Mouse (Mus musculus): Measurements from ENCODE around the gene Slc2a2. TPM values are rescaled to one million over a fixed set of nuclear protein-coding genes. Genes with fewer than 3 reads are reported as not detected.

The Slc2a2 gene
- polyA plus RNA-seq, 1 experiment from 2014 or later, result 28.6 TPM

Other genes starting within 250 kb of the Slc2a2 start
- 8.4 and 8.6 TPM in 2 replicates for gene Eif5a2, start 83.4 kb downstream of the Slc2a2 start, polyA plus RNA-seq (2015; fragmentation: Nextera tagmentation; extraction: Ambion mirVana)
- 307 and 316 TPM in 2 replicates for gene Rpl22l1, start 107.5 kb downstream of the Slc2a2 start, polyA plus RNA-seq (2015; fragmentation: Nextera tagmentation; extraction: Ambion mirVana)
- gene Gm1527, start 194.7 kb downstream of the Slc2a2 start, polyA plus RNA-seq (2015; fragmentation: Nextera tagmentation; extraction: Ambion mirVana), result not detected in 2 replicates

Measured in kidney, embryonic 16.5 days (tissue).